Mouse (Mus musculus): ENCODE results near the gene Polr2b. TPM values are rescaled to one million over a fixed set of nuclear protein-coding genes. Genes with fewer than 3 reads are reported as not detected.

The Polr2b gene
- total and polyA plus RNA-seq, 3 experiments, result 25.4 to 34.5 (median 34.1) TPM

- no peak for TF ChIP-seq POLR2A (IDR thresholded peaks at IDR 0.05; ENCODE audit: insufficient read depth, low read depth, low read length)
- no peak for TF ChIP-seq CTCF (IDR thresholded peaks at IDR 0.05)
- TF ChIP-seq EP300 (IDR thresholded peaks at IDR 0.05; ENCODE audit: insufficient read depth, low read depth, low read length), result no peak
- DNase-seq, result no peak
- intact Hi-C loops (cut with DNase I), result no loop called here
- Histone ChIP-seq H3K4me1 (ENCODE audit: control insufficient read depth, insufficient read depth, low read length) (no peaks in the 10 kb centered on the region), H3K9ac (ENCODE audit: low read depth, low read length) (no peak overlapping the region), H3K4me3 (no peak overlapping the region), H3K27me3 (ENCODE audit: control insufficient read depth, insufficient read depth, low read length) (no peaks in the 10 kb centered on the region), H3K79me2 (replicated peaks; ENCODE audit: control insufficient read depth, insufficient read depth, low read length) (no peaks in the 10 kb centered on the region), H3K36me3 (ENCODE audit: control insufficient read depth, insufficient read depth, low read length) (peaks cover 6% of the 10 kb centered on the region), H3K27ac (no peak overlapping the region)
- WGBS, result 62% methylated on average over 1 of the region's 1 CpGs
Observed at GRCm38 (mm10) chr5:77324936-77325335, 15.0 kb downstream of the Polr2b start.

GRCm38 (mm10) chr5:77330154-77330553 is 20.2 kb downstream of the Polr2b start:
- no peak for DNase-seq
- 76% methylated on average over 5 of the region's 5 CpGs for WGBS
- no peak overlapping the region for H3K9ac ChIP-seq (ENCODE audit: low read depth, low read length)
- no peak overlapping the region for H3K27ac ChIP-seq
- no peak overlapping the region for H3K4me3 ChIP-seq
- no peaks in the 10 kb centered on the region for H3K27me3 ChIP-seq (ENCODE audit: control insufficient read depth, insufficient read depth, low read length)
- peaks cover 2% of the 10 kb centered on the region; the same call in 1 of the 2 replicates for H3K36me3 ChIP-seq (ENCODE audit: control insufficient read depth, insufficient read depth, low read length)
- no peaks in the 10 kb centered on the region for H3K4me1 ChIP-seq (ENCODE audit: control insufficient read depth, insufficient read depth, low read length)
- no peaks in the 10 kb centered on the region for H3K79me2 ChIP-seq (replicated peaks; ENCODE audit: control insufficient read depth, insufficient read depth, low read length)
- intact Hi-C loops (cut with DNase I), result no loop called here
- TF ChIP-seq POLR2A (IDR thresholded peaks at IDR 0.05; ENCODE audit: insufficient read depth, low read depth, low read length), result no peak
- TF ChIP-seq CTCF (IDR thresholded peaks at IDR 0.05), result peak; percentile 38
- TF ChIP-seq EP300 (IDR thresholded peaks at IDR 0.05; ENCODE audit: insufficient read depth, low read depth, low read length), result no peak

GRCm38 (mm10) chr5:77340033-77340432 is 30.1 kb downstream of the Polr2b start:
- TF ChIP-seq CTCF (IDR thresholded peaks at IDR 0.05) (no peak), EP300 (IDR thresholded peaks at IDR 0.05; ENCODE audit: insufficient read depth, low read depth, low read length) (no peak), POLR2A (IDR thresholded peaks at IDR 0.05; ENCODE audit: insufficient read depth, low read depth, low read length) (no peak)
- Histone ChIP-seq H3K27me3 (ENCODE audit: control insufficient read depth, insufficient read depth, low read length) (0 out of 2 replicates have a peak, but pooled peaks cover 1% of the 10 kb centered on the region), H3K9ac (ENCODE audit: low read depth, low read length) (no peak overlapping the region), H3K4me1 (ENCODE audit: control insufficient read depth, insufficient read depth, low read length) (no peaks in the 10 kb centered on the region), H3K79me2 (replicated peaks; ENCODE audit: control insufficient read depth, insufficient read depth, low read length) (no peaks in the 10 kb centered on the region), H3K27ac (no peak overlapping the region), H3K36me3 (ENCODE audit: control insufficient read depth, insufficient read depth, low read length) (no peaks in the 10 kb centered on the region; the same call in 1 of the 2 replicates), H3K4me3 (no peak overlapping the region)
- 84% methylated on average over 4 of the region's 4 CpGs for WGBS
- intact Hi-C loops (cut with DNase I), result no loop called here
- DNase-seq, result no peak

GRCm38 (mm10) chr5:77348901-77349300 is 39.0 kb downstream of the Polr2b start:
- H3K27me3 ChIP-seq (ENCODE audit: control insufficient read depth, insufficient read depth, low read length), result no peaks in the 10 kb centered on the region
- no peak overlapping the region for H3K4me3 ChIP-seq
- no peaks in the 10 kb centered on the region; the same call in 1 of the 2 replicates for H3K36me3 ChIP-seq (ENCODE audit: control insufficient read depth, insufficient read depth, low read length)
- no peak overlapping the region for H3K27ac ChIP-seq
- H3K4me1 ChIP-seq (ENCODE audit: control insufficient read depth, insufficient read depth, low read length), result no peaks in the 10 kb centered on the region
- no peak for TF ChIP-seq POLR2A (IDR thresholded peaks at IDR 0.05; ENCODE audit: insufficient read depth, low read depth, low read length)
- no peak for TF ChIP-seq CTCF (IDR thresholded peaks at IDR 0.05)
- TF ChIP-seq EP300 (IDR thresholded peaks at IDR 0.05; ENCODE audit: insufficient read depth, low read depth, low read length), result no peak
- no peak overlapping the region for H3K9ac ChIP-seq (ENCODE audit: low read depth, low read length)
- WGBS, result 94% methylated on average over 8 of the region's 8 CpGs
- H3K79me2 ChIP-seq (replicated peaks; ENCODE audit: control insufficient read depth, insufficient read depth, low read length), result no peaks in the 10 kb centered on the region
- intact Hi-C loops (cut with DNase I), result no loop called here
- DNase-seq, result no peak

GRCm38 (mm10) chr5:77349971-77350658 is 40.2 kb downstream of the Polr2b start:
- peaks cover under 1% of the 10 kb centered on the region; the same call in 1 of the 2 replicates for H3K4me1 ChIP-seq (ENCODE audit: control insufficient read depth, insufficient read depth, low read length)
- no peak for TF ChIP-seq EP300 (IDR thresholded peaks at IDR 0.05; ENCODE audit: insufficient read depth, low read depth, low read length)
- TF ChIP-seq CTCF (IDR thresholded peaks at IDR 0.05), result peak; percentile 19; the same call in 1 of the 2 replicates
- H3K4me3 ChIP-seq, result no peak overlapping the region
- H3K27me3 ChIP-seq (ENCODE audit: control insufficient read depth, insufficient read depth, low read length), result no peaks in the 10 kb centered on the region
- no peak for DNase-seq
- WGBS, result 93% methylated on average over 15 of the region's 15 CpGs
- H3K36me3 ChIP-seq (ENCODE audit: control insufficient read depth, insufficient read depth, low read length), result no peaks in the 10 kb centered on the region; the same call in 1 of the 2 replicates
- intact Hi-C loops (cut with DNase I), result no loop called here
- no peaks in the 10 kb centered on the region for H3K79me2 ChIP-seq (replicated peaks; ENCODE audit: control insufficient read depth, insufficient read depth, low read length)
- no peak overlapping the region for H3K9ac ChIP-seq (ENCODE audit: low read depth, low read length)
- no peak overlapping the region for H3K27ac ChIP-seq

- intact Hi-C loops (cut with DNase I), result no loop called here
- H3K36me3 ChIP-seq (ENCODE audit: control insufficient read depth, insufficient read depth, low read length), result no peaks in the 10 kb centered on the region; the same call in 1 of the 2 replicates
- peaks cover 8% of the 10 kb centered on the region for H3K4me1 ChIP-seq (ENCODE audit: control insufficient read depth, insufficient read depth, low read length)
- 80% methylated on average over 9 of the region's 9 CpGs for WGBS
- H3K27ac ChIP-seq, result no peak overlapping the region
- H3K27me3 ChIP-seq (ENCODE audit: control insufficient read depth, insufficient read depth, low read length), result no peaks in the 10 kb centered on the region
- no peak overlapping the region for H3K4me3 ChIP-seq
- TF ChIP-seq EP300 (IDR thresholded peaks at IDR 0.05; ENCODE audit: insufficient read depth, low read depth, low read length) (no peak), CTCF (IDR thresholded peaks at IDR 0.05) (no peak)
- no peaks in the 10 kb centered on the region for H3K79me2 ChIP-seq (replicated peaks; ENCODE audit: control insufficient read depth, insufficient read depth, low read length)
- H3K9ac ChIP-seq (ENCODE audit: low read depth, low read length), result no peak overlapping the region
- DNase-seq, result no peak
Observed at GRCm38 (mm10) chr5:77351691-77352090, 41.7 kb downstream of the Polr2b start.

Data from heart, adult 2 months (tissue).